Mouse (Mus musculus): Measurements from ENCODE around the gene Prrt2.

- TF ChIP-seq GATA1 (IDR thresholded peaks at IDR 0.05; ENCODE audit: borderline replicate concordance, low read length): no peak
- no peak for TF ChIP-seq FLI1 (IDR thresholded peaks at IDR 0.05; ENCODE audit: low read length)
These were observed 9.3 kb downstream of the Prrt2 start for GRCm38 (mm10) chr7:127011717-127012116.

Measured in megakaryocyte, embryonic 14.5 days (primary cell).